Mouse (Mus musculus): ENCODE data around the gene Pax1. TPM values are rescaled to one million over a fixed set of nuclear protein-coding genes. Genes with fewer than 3 reads are reported as not detected.

Gene Pax1
- polyA plus RNA-seq, 1 experiment = not detected

- Histone ChIP-seq H3K27ac (ENCODE audit: control insufficient read depth, insufficient read depth, low read depth, low read length, poor library complexity) (no peak overlapping the region), H3K4me3 (replicated peaks; ENCODE audit: control insufficient read depth, low read depth, low read length) (no peak overlapping the region), H3K4me1 (ENCODE audit: control insufficient read depth, insufficient read depth, low read length) (no peaks in the 10 kb centered on the region)
- 20% methylated on average over 5 of the region's 5 CpGs for WGBS
- TF ChIP-seq POLR2A (IDR thresholded peaks at IDR 0.05; ENCODE audit: borderline replicate concordance, control insufficient read depth, low read depth, low read length) = no peak
- no peak for TF ChIP-seq CTCF (IDR thresholded peaks at IDR 0.05; ENCODE audit: control insufficient read depth, insufficient read depth, low read length)
Observed at GRCm38 (mm10) chr2:147433120-147433519, 71.4 kb downstream of the Pax1 start.

Other genes starting within 250 kb of the Pax1 start
- gene Nkx2-2, start 167.7 kb upstream of the Pax1 start, polyA plus RNA-seq (2011; ENCODE audit: insufficient read depth, insufficient read length, low replicate concordance, missing spikeins) = not detected in 2 replicates